Mouse (Mus musculus) erythroblast, embryonic 14.5 days (primary cell): ENCODE measurements at regions not wholly inside any gene's neighbourhood (a gene's known extent, or its start where the extent isn't known, plus 50 kb on each side); places are given as distances from the start of the nearest gene placed in this dataset.

Experiments
- GATA1 ChIP-seq: IDR thresholded peaks from 2 replicates; pipeline ENCODE4 v1.6.1; 2012; ENCODE audit warnings: low read length, inconsistent platforms, mixed read lengths
- TAL1 ChIP-seq: IDR thresholded peaks from 3 replicates; pipeline ENCODE4 v1.6.1; 2012; ENCODE audit warnings: low read length, inconsistent platforms, mixed read lengths

GRCm38 (mm10) chr15:56844574-56844973, 632.9 kb downstream of the Slc22a22 start:
- TF ChIP-seq TAL1 = no peak
- TF ChIP-seq GATA1 = no peak
